Mouse (Mus musculus) forebrain, embryonic 14.5 days (tissue): ENCODE results near the gene Zfp940. TPM values are rescaled to one million over a fixed set of nuclear protein-coding genes. Genes with fewer than 3 reads are reported as not detected.

ENCODE experiments used
- ATAC-seq: fragments of 200-750 bp; cut with Nextera tagmentation; 2 replicates; pipeline ENCODE4 v1.8.0; 2017; ENCODE audit warnings: mild to moderate bottlenecking, moderate library complexity
- DNase-seq: peaks from one replicate; pipeline ENCODE4 v3.0.0-alpha.2; 2015; ENCODE audit warnings: low spot score
- H3K27ac ChIP-seq: fragments of 300-500 bp; sonication (generic); 2 replicates; pipeline ENCODE4 v1.5.1; 2014; ENCODE audit warnings: low read depth, mild to moderate bottlenecking, control low read depth, low read length, moderate library complexity
- H3K27me3 ChIP-seq: fragments of 300-500 bp; sonication (generic); replicated peaks from 2 replicates; pipeline ENCODE4 v1.6.1; 2014; ENCODE audit warnings: low read length, control low read depth, mixed read lengths; ENCODE audit not compliant: control insufficient read depth, insufficient read depth
- H3K36me3 ChIP-seq: fragments of 300-500 bp; sonication (generic); 2 replicates; pipeline ENCODE4 v1.6.1; 2014; ENCODE audit warnings: low read length, control low read depth; ENCODE audit not compliant: control insufficient read depth, insufficient read depth
- H3K4me1 ChIP-seq: fragments of 300-500 bp; sonication (generic); 2 replicates; pipeline ENCODE4 v1.6.1; 2014; ENCODE audit warnings: antibody characterized with exemption, low read length, control low read depth; ENCODE audit not compliant: control insufficient read depth, insufficient read depth
- H3K4me2 ChIP-seq: fragments of 300-500 bp; sonication (generic); 2 replicates; pipeline ENCODE4 v1.6.1; 2014; ENCODE audit warnings: mild to moderate bottlenecking, control low read depth, low read length
- H3K4me3 ChIP-seq: fragments of 300-500 bp; sonication (generic); 2 replicates; pipeline ENCODE4 v1.5.1; 2014; ENCODE audit warnings: low read depth, low read length, control low read depth
- H3K9ac ChIP-seq: fragments of 300-500 bp; sonication (generic); 2 replicates; pipeline ENCODE4 v1.6.1; 2014; ENCODE audit warnings: mild to moderate bottlenecking, low read length, control low read depth, moderate library complexity
- H3K9me3 ChIP-seq: fragments of 300-500 bp; sonication (generic); replicated peaks from 2 replicates; pipeline ENCODE4 v1.6.1; 2016; ENCODE audit warnings: low read length, control low read depth, mixed read lengths; ENCODE audit not compliant: control insufficient read depth
- WGBS: fragments of 180-500 bp; shearing (Covaris S2); extraction: QIAGEN DNeasy Blood & Tissue Kit; methylation state at CpG from one replicate; pipeline ENCODE4 v1.1.7; 2014; 5-methylcytosine and 5-hydroxymethylcytosine counted together
- polyA plus RNA-seq: library from polyadenylated mRNA; unstranded; fragments of >200 nt; fragmentation: Nextera tagmentation; extraction: Ambion mirVana; gene quantifications from 2 replicates; pipeline ENCODE4 v1.2.1, GENCODE M21; 2014

Zfp940 gene
- polyA plus RNA-seq, 1 experiment from 2014 or later: 15.7 TPM

- H3K27me3 ChIP-seq: no peaks in the 10 kb centered on the region
- H3K9me3 ChIP-seq: no peaks in the 10 kb centered on the region
- 6% methylated on average over 32 of the region's 32 CpGs for WGBS
- H3K9ac ChIP-seq: peak within 1 kb of the TSS; percentile 60
- H3K36me3 ChIP-seq: no peaks in the 10 kb centered on the region
- peak within 1 kb of the TSS; percentile 52; the same call in 1 of the 2 replicates for H3K27ac ChIP-seq
- peak within 1 kb of the TSS; percentile 47 for H3K4me3 ChIP-seq
- DNase-seq: peak; percentile 98
- peak; percentile 99 for ATAC-seq
- peaks cover 6% of the 10 kb centered on the region; the same call in 1 of the 2 replicates for H3K4me1 ChIP-seq
- peak within 1 kb of the TSS; percentile 55 for H3K4me2 ChIP-seq
Observed at GRCm38 (mm10) chr7:29859532-29860517, 6.4 kb upstream of the Zfp940 start, which contains the start of gene Zfp420. Zfp420 (plus strand) TSS chr7:29859979.

GRCm38 (mm10) chr7:29852831-29853218 lies 644 bp downstream of the Zfp940 start:
- H3K9ac ChIP-seq: peak overlapping the region; percentile 74

GRCm38 (mm10) chr7:29844616-29845015 lies 8.9 kb downstream of the Zfp940 start:
- Histone ChIP-seq H3K36me3 (peaks cover 36% of the 10 kb centered on the region), H3K9ac (no peak overlapping the region), H3K4me3 (no peak overlapping the region), H3K27ac (no peak overlapping the region), H3K27me3 (no peaks in the 10 kb centered on the region), H3K9me3 (no peaks in the 10 kb centered on the region), H3K4me1 (no peaks in the 10 kb centered on the region), H3K4me2 (no peak overlapping the region)
- no peak for DNase-seq
- WGBS: 94% methylated on average over 5 of the region's 5 CpGs
- ATAC-seq: no peak

More at GRCm38 (mm10) chr7:29852831-29853218, 644 bp downstream of the Zfp940 start:
- WGBS: 53% methylated on average over 9 of the region's 9 CpGs
- Histone ChIP-seq H3K27me3 (no peaks in the 10 kb centered on the region), H3K4me3 (peak overlapping the region; percentile 54), H3K36me3 (peaks cover 10% of the 10 kb centered on the region), H3K27ac (0 out of 2 replicates have a peak overlapping the region, but pooled peaks have one; percentile 30), H3K4me2 (peak overlapping the region; percentile 74), H3K9me3 (no peaks in the 10 kb centered on the region), H3K4me1 (peaks cover 4% of the 10 kb centered on the region)
- no peak for DNase-seq
- no peak for ATAC-seq

- no peaks in the 10 kb centered on the region for H3K27me3 ChIP-seq
- H3K4me2 ChIP-seq: no peak overlapping the region
- H3K4me3 ChIP-seq: no peak overlapping the region
- H3K27ac ChIP-seq: no peak overlapping the region
- DNase-seq: no peak
- H3K9ac ChIP-seq: no peak overlapping the region
- no peak for ATAC-seq
- H3K9me3 ChIP-seq: no peaks in the 10 kb centered on the region
- peaks cover 30% of the 10 kb centered on the region for H3K36me3 ChIP-seq
- 92% methylated on average over 1 of the region's 1 CpGs for WGBS
- H3K4me1 ChIP-seq: no peaks in the 10 kb centered on the region
Observed at GRCm38 (mm10) chr7:29842105-29842504, 11.4 kb downstream of the Zfp940 start.

- no peak overlapping the region for H3K4me2 ChIP-seq
- no peaks in the 10 kb centered on the region for H3K4me1 ChIP-seq
- 93% methylated on average over 3 of the region's 3 CpGs for WGBS
- H3K9me3 ChIP-seq: no peaks in the 10 kb centered on the region
- no peak overlapping the region for H3K9ac ChIP-seq
- ATAC-seq (no peak), DNase-seq (no peak)
- no peak overlapping the region for H3K27ac ChIP-seq
- no peak overlapping the region for H3K4me3 ChIP-seq
- no peaks in the 10 kb centered on the region for H3K27me3 ChIP-seq
- H3K36me3 ChIP-seq: peaks cover 6% of the 10 kb centered on the region
Observed at GRCm38 (mm10) chr7:29839256-29839655, 14.2 kb downstream of the Zfp940 start.

GRCm38 (mm10) chr7:29836816-29837215 lies 16.7 kb downstream of the Zfp940 start:
- no peak overlapping the region for H3K4me2 ChIP-seq
- H3K9ac ChIP-seq: no peak overlapping the region
- no peak for ATAC-seq
- peaks cover 14% of the 10 kb centered on the region for H3K36me3 ChIP-seq
- DNase-seq: peak; percentile 2
- H3K9me3 ChIP-seq: no peaks in the 10 kb centered on the region
- H3K4me3 ChIP-seq: no peak overlapping the region
- no peak overlapping the region for H3K27ac ChIP-seq
- H3K27me3 ChIP-seq: no peaks in the 10 kb centered on the region
- 82% methylated on average over 1 of the region's 1 CpGs for WGBS
- no peaks in the 10 kb centered on the region for H3K4me1 ChIP-seq

GRCm38 (mm10) chr7:29829804-29830203 lies 23.7 kb downstream of the Zfp940 start:
- no peak for DNase-seq
- H3K27me3 ChIP-seq: no peaks in the 10 kb centered on the region
- no peak overlapping the region for H3K4me3 ChIP-seq
- no peak overlapping the region for H3K27ac ChIP-seq
- 86% methylated on average over 12 of the region's 12 CpGs for whole genome bisulfite sequencing
- H3K4me2 ChIP-seq: no peak overlapping the region
- no peak for ATAC-seq
- H3K9ac ChIP-seq: no peak overlapping the region
- H3K4me1 ChIP-seq: no peaks in the 10 kb centered on the region
- H3K36me3 ChIP-seq: peaks cover 77% of the 10 kb centered on the region
- no peaks in the 10 kb centered on the region for H3K9me3 ChIP-seq

GRCm38 (mm10) chr7:29828001-29828400 lies 25.5 kb downstream of the Zfp940 start:
- H3K36me3 ChIP-seq: peaks cover 88% of the 10 kb centered on the region
- H3K27ac ChIP-seq: no peak overlapping the region
- H3K4me2 ChIP-seq: no peak overlapping the region
- H3K4me1 ChIP-seq: no peaks in the 10 kb centered on the region
- no peaks in the 10 kb centered on the region for H3K9me3 ChIP-seq
- H3K9ac ChIP-seq: no peak overlapping the region
- DNase-seq (no peak), ATAC-seq (no peak)
- H3K27me3 ChIP-seq: no peaks in the 10 kb centered on the region
- 96% methylated on average over 12 of the region's 12 CpGs for WGBS
- no peak overlapping the region for H3K4me3 ChIP-seq
